Mouse (Mus musculus): ENCODE measurements around the gene Trip6.

DNA sequence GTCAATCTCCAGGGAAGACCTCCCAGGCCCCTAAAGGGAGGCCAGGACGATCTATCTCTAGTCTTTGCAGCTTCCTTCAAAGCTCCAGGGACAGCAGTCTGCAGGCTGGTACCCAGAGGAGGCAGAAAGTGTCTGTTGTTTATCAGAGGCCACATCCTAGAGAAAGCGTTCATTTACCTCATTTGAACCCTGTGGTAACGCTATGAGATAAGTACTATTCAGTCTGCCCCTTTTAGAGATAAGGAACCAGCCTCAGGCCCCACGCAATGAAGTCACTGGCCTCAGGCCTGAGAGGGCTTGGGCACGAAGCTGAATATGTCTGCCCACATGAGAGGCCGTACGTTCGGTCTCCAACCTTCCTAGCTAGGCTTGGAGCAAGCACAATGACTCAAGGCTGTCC is 3.2 kb upstream of the Trip6 start:
- no peak for TF ChIP-seq EP300 (IDR thresholded peaks at IDR 0.05)
- TF ChIP-seq CTCF (IDR thresholded peaks at IDR 0.05) = no peak

Data from lung, postnatal 0 days (tissue).